Mouse (Mus musculus) embryonic facial prominence, embryonic 12.5 days (tissue): ENCODE measurements around the gene Rala. TPM values are rescaled to one million over a fixed set of nuclear protein-coding genes. Genes with fewer than 3 reads are reported as not detected.

Experiments
- ATAC-seq: fragments of 200-750 bp; cut with Nextera tagmentation; 2 replicates; pipeline ENCODE4 v1.8.0; 2017; ENCODE audit not compliant: insufficient number of reproducible peaks, insufficient read depth, low FRiP score, low TSS enrichment
- H3K27ac ChIP-seq: fragments of 300-500 bp; sonication (generic); 2 replicates; pipeline ENCODE4 v1.5.1; 2016; ENCODE audit warnings: mild to moderate bottlenecking
- H3K27me3 ChIP-seq: fragments of 300-500 bp; sonication (generic); 2 replicates; pipeline ENCODE4 v1.6.1; 2016; ENCODE audit warnings: mild to moderate bottlenecking, moderate library complexity
- H3K36me3 ChIP-seq: fragments of 300-500 bp; sonication (generic); 2 replicates; pipeline ENCODE4 v1.6.1; 2016; ENCODE audit warnings: mild to moderate bottlenecking
- H3K4me1 ChIP-seq: fragments of 300-500 bp; sonication (generic); 2 replicates; pipeline ENCODE4 v1.6.1; 2016
- H3K4me2 ChIP-seq: fragments of 300-500 bp; sonication (generic); replicated peaks from 2 replicates; pipeline ENCODE4 v1.6.1; 2016; ENCODE audit warnings: mild to moderate bottlenecking, moderate library complexity
- H3K4me3 ChIP-seq: fragments of 300-500 bp; sonication (generic); 2 replicates; pipeline ENCODE4 v1.5.1; 2016; ENCODE audit warnings: mild to moderate bottlenecking
- H3K9ac ChIP-seq: fragments of 300-500 bp; sonication (generic); 2 replicates; pipeline ENCODE4 v1.6.1; 2016; ENCODE audit warnings: mild to moderate bottlenecking, moderate library complexity
- H3K9me3 ChIP-seq: fragments of 300-500 bp; sonication (generic); 2 replicates; pipeline ENCODE4 v1.6.1; 2016; ENCODE audit warnings: mild to moderate bottlenecking, moderate library complexity
- WGBS: fragments of 180-500 bp; shearing (Covaris S2); methylation state at CpG from one replicate; pipeline ENCODE4 v1.1.7; 2016; 5-methylcytosine and 5-hydroxymethylcytosine counted together
- polyA plus RNA-seq: library from polyadenylated mRNA; unstranded; fragments of >200 nt; fragmentation: Nextera tagmentation; extraction: Ambion mirVana; gene quantifications from 2 replicates; pipeline ENCODE4 v1.2.1, GENCODE M21; 2016

Rala gene
- polyA plus RNA-seq, 1 experiment from 2014 or later, result 114 TPM

- 67% methylated on average over 3 of the region's 3 CpGs for WGBS
- no peak for ATAC-seq
- Histone ChIP-seq H3K36me3 (no peaks in the 10 kb centered on the region), H3K27me3 (no peaks in the 10 kb centered on the region), H3K9ac (no peak overlapping the region), H3K4me2 (no peak overlapping the region), H3K4me1 (no peaks in the 10 kb centered on the region), H3K9me3 (no peaks in the 10 kb centered on the region), H3K27ac (no peak overlapping the region), H3K4me3 (no peak overlapping the region)
Observed at GRCm38 (mm10) chr13:17832940-17833339, 111.1 kb downstream of the Rala start.

Other genes with a start within 250 kb of the Rala start
- gene Mplkip, start 249.0 kb downstream of the Rala start, polyA plus RNA-seq, result 55.7 and 62.0 TPM in 2 replicates
- gene Sugct, start 248.7 kb downstream of the Rala start, polyA plus RNA-seq, result 5.3 and 5.6 TPM in 2 replicates
- gene Cdk13, start 139.1 kb downstream of the Rala start, polyA plus RNA-seq, result 26.5 and 28.8 TPM in 2 replicates
- gene Yae1d1, start 49.1 kb upstream of the Rala start, polyA plus RNA-seq, result 82.4 and 83.4 TPM in 2 replicates